Mouse (Mus musculus) lung, embryonic 15.5 days (tissue): ENCODE data around the gene Olfr1222. TPM values are rescaled to one million over a fixed set of nuclear protein-coding genes. Genes with fewer than 3 reads are reported as not detected.

ENCODE experiments used
- polyA plus RNA-seq: library from polyadenylated mRNA; unstranded; fragments of >200 nt; fragmentation: Nextera tagmentation; extraction: Ambion mirVana; gene quantifications from 2 replicates; pipeline ENCODE4 v1.2.1, GENCODE M21; 2015

Gene Olfr1222
- polyA plus RNA-seq, 1 experiment from 2014 or later, result not detected

Other genes starting within 250 kb of the Olfr1222 start
- not detected in 2 replicates for gene Olfr1208, start 230.7 kb downstream of the Olfr1222 start, polyA plus RNA-seq
- gene Olfr1209, start 217.9 kb downstream of the Olfr1222 start, polyA plus RNA-seq, result not detected in 2 replicates
- gene Olfr1211, start 194.9 kb downstream of the Olfr1222 start, polyA plus RNA-seq, result not detected in 2 replicates
- not detected in 2 replicates for gene Olfr1212, start 179.1 kb downstream of the Olfr1222 start, polyA plus RNA-seq
- not detected in 2 replicates for gene Gm13762, start 152.8 kb downstream of the Olfr1222 start, polyA plus RNA-seq
- not detected in 2 replicates for gene Olfr1214, start 140.4 kb downstream of the Olfr1222 start, polyA plus RNA-seq
- not detected in 2 replicates for gene Olfr1215, start 126.1 kb downstream of the Olfr1222 start, polyA plus RNA-seq
- gene Olfr1216, start 114.7 kb downstream of the Olfr1222 start, polyA plus RNA-seq, result not detected in 2 replicates
- not detected in 2 replicates for gene Olfr1217, start 101.0 kb downstream of the Olfr1222 start, polyA plus RNA-seq
- not detected in 2 replicates for gene Olfr1218, start 71.9 kb downstream of the Olfr1222 start, polyA plus RNA-seq
- not detected in 2 replicates for gene Olfr1219, start 49.5 kb downstream of the Olfr1222 start, polyA plus RNA-seq
- not detected in 2 replicates for gene Olfr1220, start 26.2 kb downstream of the Olfr1222 start, polyA plus RNA-seq
- not detected in 2 replicates for gene Olfr1221, start 15.8 kb downstream of the Olfr1222 start, polyA plus RNA-seq
- not detected in 2 replicates for gene Olfr1223, start 18.5 kb upstream of the Olfr1222 start, polyA plus RNA-seq
- not detected in 2 replicates for gene Olfr1224-ps1, start 31.0 kb upstream of the Olfr1222 start, polyA plus RNA-seq
- not detected in 2 replicates for gene Olfr1225, start 41.6 kb upstream of the Olfr1222 start, polyA plus RNA-seq
- gene Olfr1226, start 67.0 kb upstream of the Olfr1222 start, polyA plus RNA-seq, result not detected in 2 replicates
- not detected in 2 replicates for gene Olfr1228, start 121.0 kb upstream of the Olfr1222 start, polyA plus RNA-seq
- not detected in 2 replicates for gene Olfr1229, start 155.0 kb upstream of the Olfr1222 start, polyA plus RNA-seq
- not detected in 2 replicates for gene Olfr1230, start 164.2 kb upstream of the Olfr1222 start, polyA plus RNA-seq
- gene Olfr1231, start 174.0 kb upstream of the Olfr1222 start, polyA plus RNA-seq, result not detected in 2 replicates
- not detected in 2 replicates for gene Olfr1232, start 196.6 kb upstream of the Olfr1222 start, polyA plus RNA-seq
- gene Olfr1233, start 209.3 kb upstream of the Olfr1222 start, polyA plus RNA-seq, result not detected in 2 replicates
- gene Olfr1234, start 231.8 kb upstream of the Olfr1222 start, polyA plus RNA-seq, result not detected in 2 replicates